Mouse (Mus musculus) midbrain, postnatal 0 days (tissue): ENCODE measurements at regions not wholly inside any gene's neighbourhood (a gene's known extent, or its start where the extent isn't known, plus 50 kb on each side); places are given as distances from the start of the nearest gene placed in this dataset.

Experiments used
- ATAC-seq: fragments of 200-750 bp; cut with Nextera tagmentation; 2 replicates; pipeline ENCODE4 v1.8.0; 2017; ENCODE audit warnings: moderate number of reproducible peaks, mild to moderate bottlenecking, moderate TSS enrichment, moderate library complexity; ENCODE audit not compliant: low FRiP score
- DNase-seq: peaks from one replicate; pipeline ENCODE4 v3.0.0-alpha.2; 2015; ENCODE audit warnings: low spot score
- H3K27ac ChIP-seq: fragments of 300-500 bp; sonication (generic); 2 replicates; pipeline ENCODE4 v1.5.1; 2014; ENCODE audit warnings: low read depth, mild to moderate bottlenecking, low read length, mixed read lengths
- H3K27me3 ChIP-seq: fragments of 300-500 bp; sonication (generic); 2 replicates; pipeline ENCODE4 v1.6.1; 2014; ENCODE audit warnings: low read length, control low read depth, mixed read lengths; ENCODE audit not compliant: insufficient read depth
- H3K36me3 ChIP-seq: fragments of 300-500 bp; sonication (generic); 2 replicates; pipeline ENCODE4 v1.6.1; 2014; ENCODE audit warnings: low read length, control low read depth, mixed read lengths; ENCODE audit not compliant: insufficient read depth
- H3K4me1 ChIP-seq: fragments of 300-500 bp; sonication (generic); 2 replicates; pipeline ENCODE4 v1.6.1; 2014; ENCODE audit warnings: mild to moderate bottlenecking, control low read depth, antibody characterized with exemption, low read length, mixed read lengths; ENCODE audit not compliant: insufficient read depth
- H3K4me2 ChIP-seq: fragments of 300-500 bp; sonication (generic); 2 replicates; pipeline ENCODE4 v1.6.1; 2014; ENCODE audit warnings: low read depth, mild to moderate bottlenecking, low read length, mixed read lengths; ENCODE audit not compliant: poor library complexity, severe bottlenecking
- H3K4me3 ChIP-seq: fragments of 300-500 bp; sonication (generic); 2 replicates; pipeline ENCODE4 v1.5.1; 2014; ENCODE audit warnings: low read depth, mild to moderate bottlenecking, low read length, moderate library complexity
- H3K9ac ChIP-seq: fragments of 300-500 bp; sonication (generic); replicated peaks from 2 replicates; pipeline ENCODE4 v1.6.1; 2014; ENCODE audit warnings: mild to moderate bottlenecking, low read length, moderate library complexity, mixed read lengths; ENCODE audit not compliant: poor library complexity, severe bottlenecking
- H3K9me3 ChIP-seq: fragments of 300-500 bp; sonication (generic); 2 replicates; pipeline ENCODE4 v1.6.1; 2016; ENCODE audit warnings: low read length, control low read depth
- CTCF ChIP-seq: IDR thresholded peaks from 2 replicates; pipeline ENCODE4 v1.5.1; 2016; ENCODE audit warnings: antibody characterized with exemption, mild to moderate bottlenecking
- WGBS: fragments of 180-500 bp; shearing (Covaris S2); extraction: QIAGEN DNeasy Blood & Tissue Kit; methylation state at CpG from one replicate; pipeline ENCODE4 v1.1.7; 2014; 5-methylcytosine and 5-hydroxymethylcytosine counted together

DNA sequence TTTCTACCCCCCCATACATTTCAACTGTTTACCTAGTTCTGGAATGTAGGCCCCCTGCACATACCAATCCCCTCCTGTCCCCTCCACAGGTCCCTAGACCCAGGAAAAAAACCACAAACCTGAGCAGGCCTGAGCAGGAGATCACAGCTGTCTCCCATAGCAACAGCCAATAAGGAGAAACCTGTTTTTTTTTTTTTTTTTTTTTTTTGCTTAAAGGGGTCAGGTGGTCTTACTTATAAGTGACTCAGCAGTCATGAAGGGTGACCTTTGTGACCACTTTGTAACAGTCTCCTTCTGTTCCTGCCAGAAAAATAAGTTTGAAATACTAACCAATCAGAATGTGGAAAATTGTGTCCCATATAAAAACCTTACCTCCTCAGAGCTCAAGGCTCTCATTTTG, 299.9 kb upstream of the Camk1g start:
- no peaks in the 10 kb centered on the region for H3K4me1 ChIP-seq
- H3K9me3 ChIP-seq: no peaks in the 10 kb centered on the region; the same call in 1 of the 2 replicates
- ATAC-seq (no peak), DNase-seq (no peak)
- no peak overlapping the region for H3K27ac ChIP-seq
- H3K27me3 ChIP-seq: no peaks in the 10 kb centered on the region
- H3K4me2 ChIP-seq: no peak overlapping the region
- no peak for TF ChIP-seq CTCF
- H3K9ac ChIP-seq: no peak overlapping the region
- H3K36me3 ChIP-seq: no peaks in the 10 kb centered on the region
- no peak overlapping the region for H3K4me3 ChIP-seq

DNA sequence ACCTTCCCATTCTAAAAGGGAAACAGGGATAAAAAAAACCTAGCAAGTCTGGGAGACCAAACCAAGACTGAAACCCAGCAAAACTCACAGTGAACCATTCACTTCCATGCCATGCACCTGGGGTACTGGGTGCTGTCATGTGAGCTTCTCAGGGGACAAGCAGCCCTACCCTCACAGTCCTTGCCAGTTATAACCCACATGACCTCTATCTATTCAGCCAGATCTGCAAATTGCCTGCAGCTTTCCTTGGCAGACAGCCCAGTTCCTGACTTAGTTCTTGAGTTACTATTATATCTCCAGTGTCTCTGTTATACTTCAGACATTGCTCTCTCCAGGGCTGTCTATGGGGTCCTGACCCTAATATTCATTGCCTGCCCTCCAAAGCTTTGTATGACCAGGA, 298.7 kb upstream of the Camk1g start:
- Histone ChIP-seq H3K27me3 (no peaks in the 10 kb centered on the region), H3K4me2 (no peak overlapping the region), H3K4me3 (no peak overlapping the region), H3K4me1 (no peaks in the 10 kb centered on the region), H3K36me3 (no peaks in the 10 kb centered on the region), H3K27ac (no peak overlapping the region), H3K9ac (no peak overlapping the region), H3K9me3 (no peaks in the 10 kb centered on the region; the same call in 1 of the 2 replicates)
- TF ChIP-seq CTCF: no peak
- no peak for DNase-seq
- ATAC-seq: no peak

DNA sequence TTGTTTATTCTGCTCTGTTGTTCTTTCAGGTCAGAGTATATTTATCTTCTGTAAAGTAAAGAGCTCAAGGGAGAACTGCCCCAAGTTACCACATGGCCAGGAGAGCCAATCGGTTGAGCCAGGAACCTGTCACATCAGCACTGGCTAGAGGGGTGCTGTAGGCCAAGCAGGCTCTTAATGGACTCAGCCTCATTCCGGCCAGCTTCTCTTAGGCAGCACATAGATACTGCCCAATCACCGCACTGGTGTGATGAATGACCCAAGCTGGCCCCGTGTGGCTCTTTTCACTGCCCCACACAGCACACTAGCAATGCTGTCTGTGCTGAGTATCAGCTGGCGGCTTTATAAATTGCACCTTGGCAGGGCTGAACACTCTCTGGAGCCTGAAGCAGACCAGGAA, 295.8 kb upstream of the Camk1g start:
- Histone ChIP-seq H3K27me3 (no peaks in the 10 kb centered on the region), H3K4me1 (no peaks in the 10 kb centered on the region), H3K36me3 (no peaks in the 10 kb centered on the region), H3K27ac (no peak overlapping the region), H3K4me3 (no peak overlapping the region), H3K9ac (no peak overlapping the region), H3K4me2 (no peak overlapping the region), H3K9me3 (no peaks in the 10 kb centered on the region; the same call in 1 of the 2 replicates)
- TF ChIP-seq CTCF: no peak
- DNase-seq (no peak), ATAC-seq (0 out of 2 replicates have a peak, but pooled peaks have one; percentile 34)
- 63% methylated on average over 5 of the region's 5 CpGs for WGBS

DNA sequence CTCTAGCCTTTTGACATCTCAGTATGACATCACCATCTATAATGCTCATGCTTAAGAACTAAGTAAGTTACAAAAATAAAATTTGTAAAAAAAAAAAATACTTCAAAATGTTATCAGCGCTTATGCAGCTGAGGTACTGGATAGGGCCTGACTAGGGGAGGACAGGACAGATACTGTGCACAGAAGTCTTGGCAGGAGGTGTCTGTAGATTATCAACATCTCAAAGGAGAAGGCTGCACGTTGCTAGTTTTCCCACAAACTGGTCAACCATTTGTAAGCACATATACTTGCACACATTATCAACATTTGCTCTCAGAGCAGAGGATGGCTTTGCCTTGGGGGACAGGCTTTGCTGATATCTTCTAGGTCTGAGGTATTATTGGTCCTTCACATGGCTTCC, 294.5 kb upstream of the Camk1g start:
- WGBS: 81% methylated on average over 2 of the region's 2 CpGs

DNA sequence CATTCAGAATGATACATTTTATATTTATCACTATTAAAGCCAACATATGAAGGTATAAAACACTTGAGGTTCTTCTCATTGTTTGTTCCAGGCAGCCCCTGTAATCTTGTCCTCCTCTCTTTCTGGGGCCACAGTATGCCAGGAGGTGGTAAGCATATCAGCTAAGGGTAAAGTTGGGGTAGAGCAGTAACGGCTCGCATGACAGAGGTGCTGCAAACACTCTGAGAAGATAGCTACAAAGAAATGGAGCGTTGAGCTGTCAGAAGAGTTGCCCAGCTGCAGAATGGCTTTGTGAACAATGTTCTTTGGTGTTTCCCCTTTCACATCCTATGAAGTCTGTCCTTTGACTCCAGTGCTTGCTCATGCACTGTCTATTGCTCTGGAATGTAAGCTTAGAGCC, 293.5 kb upstream of the Camk1g start:
- no peak overlapping the region for H3K4me2 ChIP-seq
- H3K27me3 ChIP-seq: no peaks in the 10 kb centered on the region
- DNase-seq (no peak), ATAC-seq (no peak)
- no peak overlapping the region for H3K27ac ChIP-seq
- no peak overlapping the region for H3K4me3 ChIP-seq
- no peaks in the 10 kb centered on the region for H3K4me1 ChIP-seq
- WGBS: 84% methylated on average over 3 of the region's 3 CpGs
- no peak overlapping the region for H3K9ac ChIP-seq
- H3K36me3 ChIP-seq: no peaks in the 10 kb centered on the region
- H3K9me3 ChIP-seq: no peaks in the 10 kb centered on the region
- TF ChIP-seq CTCF: no peak

More for the DNA sequence above, 294.5 kb upstream of the Camk1g start:
- no peaks in the 10 kb centered on the region for H3K27me3 ChIP-seq
- DNase-seq (no peak), ATAC-seq (no peak)
- no peaks in the 10 kb centered on the region for H3K36me3 ChIP-seq
- H3K9me3 ChIP-seq: no peaks in the 10 kb centered on the region; the same call in 1 of the 2 replicates
- no peak overlapping the region for H3K27ac ChIP-seq
- no peak overlapping the region for H3K4me3 ChIP-seq
- no peaks in the 10 kb centered on the region for H3K4me1 ChIP-seq
- TF ChIP-seq CTCF: no peak
- H3K9ac ChIP-seq: no peak overlapping the region
- no peak overlapping the region for H3K4me2 ChIP-seq

DNA sequence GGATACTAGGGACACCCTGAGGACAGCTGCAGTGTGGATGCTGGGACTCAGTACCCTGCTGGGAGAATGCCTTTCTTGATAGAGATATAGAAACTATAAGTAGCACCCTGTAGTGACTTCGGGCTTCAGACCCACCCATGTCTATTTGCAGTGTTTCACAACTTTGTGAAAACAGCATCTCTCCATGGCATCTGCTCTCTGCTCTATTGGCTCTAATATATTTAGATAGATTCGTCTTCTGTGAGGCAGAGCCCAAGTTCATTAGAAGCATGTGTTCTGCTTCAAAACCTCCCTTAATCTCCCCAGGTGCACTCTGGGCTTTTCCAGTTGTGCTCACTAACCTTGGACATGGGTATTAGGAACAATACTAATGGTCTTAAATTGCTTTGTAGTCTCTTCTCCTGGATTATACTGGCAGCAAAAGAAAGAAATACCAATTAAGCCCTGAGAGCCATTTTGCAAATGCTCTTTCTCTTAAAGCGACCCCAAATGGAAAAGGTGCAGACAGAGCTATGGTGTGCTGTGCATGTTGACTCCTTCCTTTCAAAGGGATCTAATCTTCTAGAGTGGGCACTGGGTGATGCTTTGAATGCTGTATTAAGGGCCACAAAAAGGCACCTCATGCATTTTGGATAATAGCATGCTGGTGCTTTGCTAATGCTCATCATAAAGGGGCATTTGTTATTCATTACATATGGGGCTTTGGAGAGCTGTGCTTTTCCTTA, 292.2 kb upstream of the Camk1g start:
- 31% methylated on average over 3 of the region's 3 CpGs for WGBS
- no peak for ATAC-seq
- no peak overlapping the region for H3K4me3 ChIP-seq

More for the DNA sequence above, 292.2 kb upstream of the Camk1g start:
- H3K36me3 ChIP-seq: no peaks in the 10 kb centered on the region
- H3K4me1 ChIP-seq: no peaks in the 10 kb centered on the region
- no peak overlapping the region for H3K9ac ChIP-seq
- H3K9me3 ChIP-seq: no peaks in the 10 kb centered on the region
- H3K27me3 ChIP-seq: no peaks in the 10 kb centered on the region
- no peak for DNase-seq
- H3K27ac ChIP-seq: no peak overlapping the region
- no peak overlapping the region for H3K4me2 ChIP-seq
- no peak for TF ChIP-seq CTCF
